Mouse (Mus musculus) cortical plate, adult 2 months (tissue): ENCODE results near the gene Irf2bp2. TPM values are rescaled to one million over a fixed set of nuclear protein-coding genes. Genes with fewer than 3 reads are reported as not detected.

Experiments
- H3K27ac ChIP-seq: fragments of 200-500 bp; 2 replicates; pipeline ENCODE4 v1.5.1; 2012; ENCODE audit warnings: low read length, control low read depth, inconsistent platforms; ENCODE audit not compliant: insufficient read depth
- H3K4me1 ChIP-seq: fragments of 200-500 bp; 2 replicates; pipeline ENCODE4 v1.6.1; 2011; ENCODE audit warnings: low read length; ENCODE audit not compliant: control insufficient read depth, insufficient read depth
- H3K4me3 ChIP-seq: fragments of 200-500 bp; 2 replicates; pipeline ENCODE4 v1.5.1; 2011; ENCODE audit warnings: mild to moderate bottlenecking, low read length, control low read depth; ENCODE audit not compliant: insufficient read depth
- CTCF ChIP-seq: fragments of 200-500 bp; IDR thresholded peaks from 2 replicates; pipeline ENCODE4 v1.5.1; 2011; ENCODE audit warnings: mild to moderate bottlenecking, control low read depth, low read length; ENCODE audit not compliant: insufficient read depth; ENCODE audit errors: extremely low read depth
- POLR2A ChIP-seq: fragments of 200-500 bp; IDR thresholded peaks from 2 replicates; pipeline ENCODE4 v1.6.1; 2011; ENCODE audit warnings: mild to moderate bottlenecking, low read length, control low read depth; ENCODE audit not compliant: insufficient read depth; ENCODE audit errors: extremely low read depth
- polyA plus RNA-seq: library from polyadenylated mRNA; depleted of rRNA; stranded (reverse); fragments of >200 nt; gene quantifications from 2 replicates; pipeline ENCODE4 v1.2.3, GENCODE M21; 2012; rRNA removed

The Irf2bp2 gene
- polyA plus RNA-seq, 1 experiment: 33.2 TPM

DNA sequence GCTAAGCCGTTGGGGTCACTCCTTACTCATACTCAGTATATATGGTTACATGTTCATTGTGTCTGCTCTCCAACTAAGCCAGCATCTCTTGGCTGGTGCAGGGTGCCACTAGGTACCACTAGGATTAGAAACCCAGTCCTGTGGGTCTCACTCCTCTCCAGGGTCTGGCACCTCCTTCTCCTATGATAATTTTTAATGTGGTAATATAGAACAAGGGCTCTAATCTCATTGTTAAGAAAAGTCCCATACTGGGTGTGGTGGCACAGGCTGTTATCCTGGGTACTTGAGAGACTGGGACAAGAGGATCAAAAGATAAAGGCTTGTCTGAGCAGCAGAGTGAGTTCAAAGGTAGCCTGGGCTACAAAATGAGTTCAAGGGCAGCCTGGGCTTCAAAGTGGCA, 47.3 kb downstream of the Irf2bp2 start:
- H3K4me1 ChIP-seq: peaks cover 8% of the 10 kb centered on the region; the same call in 1 of the 2 replicates
- H3K27ac ChIP-seq: no peak overlapping the region
- no peak for TF ChIP-seq CTCF
- no peak overlapping the region for H3K4me3 ChIP-seq

DNA sequence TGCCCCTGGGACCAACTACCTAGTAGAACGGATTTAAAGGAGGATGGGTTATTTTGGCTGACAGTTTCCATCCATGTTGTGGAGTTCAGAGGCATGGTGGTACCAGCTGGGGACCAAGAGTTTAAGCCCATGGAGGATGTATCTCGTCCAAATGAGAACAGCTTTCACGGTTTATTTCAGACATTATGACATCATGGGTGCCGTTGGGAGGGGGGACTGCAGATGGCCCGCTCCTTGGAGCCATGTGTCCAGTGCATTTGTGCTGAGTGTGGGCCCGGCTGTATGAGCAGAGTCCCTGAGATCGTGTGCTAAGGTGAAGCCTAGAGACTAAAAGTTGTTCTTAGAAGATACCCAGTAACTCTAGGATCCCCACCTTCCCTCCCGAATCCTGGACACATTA, 50.4 kb downstream of the Irf2bp2 start:
- no peak overlapping the region for H3K4me3 ChIP-seq
- H3K27ac ChIP-seq: 0 out of 2 replicates have a peak overlapping the region, but pooled peaks have one; percentile 26
- no peak for TF ChIP-seq POLR2A
- no peak for TF ChIP-seq CTCF
- H3K4me1 ChIP-seq: peaks cover 11% of the 10 kb centered on the region

DNA sequence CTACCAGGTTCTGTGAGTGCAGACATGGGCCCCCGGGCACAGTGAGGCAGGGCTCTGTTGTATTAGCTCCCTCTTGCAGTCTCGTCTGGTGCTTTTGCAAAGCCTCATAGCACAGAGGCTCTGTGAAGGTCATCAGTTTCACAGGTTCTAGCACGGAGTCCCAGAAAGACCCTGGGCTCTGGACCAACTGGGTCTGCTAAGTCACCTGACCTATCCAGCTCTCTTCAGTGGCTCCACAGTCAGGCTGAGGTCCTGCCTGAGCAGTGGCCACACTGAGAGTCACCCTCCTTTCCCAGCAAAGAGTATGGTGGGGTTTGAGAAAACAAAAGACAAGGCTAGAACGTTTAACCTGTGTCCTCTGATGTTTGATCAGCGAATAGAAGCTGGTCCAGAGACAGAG, 51.0 kb downstream of the Irf2bp2 start:
- H3K4me3 ChIP-seq: no peak overlapping the region
- 0 out of 2 replicates have a peak overlapping the region, but pooled peaks have one; percentile 26 for H3K27ac ChIP-seq
- TF ChIP-seq CTCF (no peak), POLR2A (no peak)
- peaks cover 14% of the 10 kb centered on the region for H3K4me1 ChIP-seq

DNA sequence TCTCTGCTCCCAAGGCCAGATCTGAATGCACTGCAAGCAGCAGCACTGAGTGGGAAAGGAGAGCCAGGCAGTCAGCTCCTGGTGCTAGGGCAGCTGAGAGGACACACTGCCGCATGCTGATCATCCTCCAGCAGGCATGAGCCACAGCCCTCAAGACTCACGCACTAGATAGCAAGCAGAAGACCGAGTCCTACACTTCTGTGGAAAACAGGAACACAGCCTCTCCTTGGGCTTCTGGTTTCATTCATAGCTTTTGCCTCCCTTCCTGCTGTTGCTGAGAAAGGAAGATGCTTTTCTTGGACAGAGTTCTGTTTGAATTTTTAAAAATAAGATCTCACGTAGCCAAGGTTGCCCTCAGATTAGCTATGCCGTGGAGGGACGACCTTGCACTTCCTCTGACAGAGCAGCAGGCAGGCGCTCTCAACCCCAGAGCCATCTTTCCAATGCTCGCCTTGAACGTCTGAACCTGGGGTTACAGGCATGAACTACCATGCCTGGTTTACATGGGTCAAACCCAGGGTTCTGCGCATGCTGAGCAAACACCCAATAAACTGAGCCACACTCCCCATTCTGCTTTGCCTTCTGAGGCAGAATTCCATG, 51.6 kb downstream of the Irf2bp2 start:
- TF ChIP-seq POLR2A (0 out of 2 replicates have a peak, but pooled peaks have one; percentile 8), CTCF (no peak)
- Histone ChIP-seq H3K4me3 (no peak overlapping the region), H3K27ac (no peak overlapping the region), H3K4me1 (peaks cover 17% of the 10 kb centered on the region)

DNA sequence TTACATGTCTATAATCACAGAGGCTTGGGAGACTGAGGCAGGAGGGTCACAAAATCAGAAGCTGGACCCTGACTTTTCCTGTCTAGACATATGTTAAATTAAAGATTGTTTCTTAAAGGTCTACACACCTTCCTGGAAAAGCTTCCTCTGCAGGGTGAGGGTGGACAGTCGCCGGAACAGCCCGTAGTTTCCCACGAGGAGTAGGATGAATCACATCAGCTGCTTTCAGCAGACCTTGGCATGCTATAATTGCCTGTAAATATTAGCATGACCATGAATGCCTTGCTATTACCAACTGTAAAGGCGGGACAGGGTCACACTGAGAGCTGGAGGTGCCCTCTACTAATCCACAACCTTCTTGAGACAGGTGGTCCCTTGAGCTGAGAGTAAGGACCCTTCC, 53.5 kb downstream of the Irf2bp2 start:
- Histone ChIP-seq H3K4me3 (no peak overlapping the region), H3K4me1 (peaks cover 22% of the 10 kb centered on the region), H3K27ac (no peak overlapping the region)
- no peak for TF ChIP-seq CTCF
- no peak for TF ChIP-seq POLR2A

DNA sequence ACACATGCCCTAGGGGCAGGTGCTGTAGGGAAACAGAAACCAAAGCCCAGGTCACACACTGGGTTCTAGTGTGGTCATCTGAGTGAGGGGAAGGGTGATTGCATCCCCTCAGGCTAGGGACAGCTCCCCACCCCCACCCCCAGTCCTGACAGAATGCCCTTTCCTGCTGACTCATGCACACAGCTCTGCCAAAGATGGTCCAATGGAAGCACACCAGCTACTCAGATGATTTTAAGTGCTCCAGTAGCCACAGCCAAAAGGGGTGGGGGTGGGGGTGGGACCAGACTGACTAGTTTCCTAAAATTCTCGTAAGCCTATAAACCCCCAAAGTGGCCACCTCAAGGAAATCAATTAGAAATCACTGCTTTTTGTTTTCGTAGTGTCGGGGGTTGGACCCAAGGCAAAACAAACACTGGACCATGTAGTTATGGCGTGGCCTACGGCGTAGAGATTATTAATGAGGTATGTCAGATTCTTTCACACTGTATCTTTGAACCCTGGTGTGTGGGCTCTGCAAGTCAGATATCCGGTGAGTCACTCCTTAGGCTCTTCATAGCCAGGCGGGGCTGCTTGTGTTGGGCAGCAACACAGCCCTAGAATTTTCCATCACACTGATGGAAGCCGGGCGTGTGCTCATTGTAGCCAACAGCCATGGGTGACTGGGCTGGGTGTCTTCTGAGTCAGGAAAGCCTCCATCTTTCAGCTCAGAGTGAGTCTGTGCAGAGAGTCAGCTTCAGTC, 54.3 kb downstream of the Irf2bp2 start:
- TF ChIP-seq CTCF (no peak), POLR2A (no peak)
- Histone ChIP-seq H3K4me3 (no peak overlapping the region), H3K4me1 (peaks cover 22% of the 10 kb centered on the region), H3K27ac (peak overlapping the region; percentile 13; the same call in 1 of the 2 replicates)

DNA sequence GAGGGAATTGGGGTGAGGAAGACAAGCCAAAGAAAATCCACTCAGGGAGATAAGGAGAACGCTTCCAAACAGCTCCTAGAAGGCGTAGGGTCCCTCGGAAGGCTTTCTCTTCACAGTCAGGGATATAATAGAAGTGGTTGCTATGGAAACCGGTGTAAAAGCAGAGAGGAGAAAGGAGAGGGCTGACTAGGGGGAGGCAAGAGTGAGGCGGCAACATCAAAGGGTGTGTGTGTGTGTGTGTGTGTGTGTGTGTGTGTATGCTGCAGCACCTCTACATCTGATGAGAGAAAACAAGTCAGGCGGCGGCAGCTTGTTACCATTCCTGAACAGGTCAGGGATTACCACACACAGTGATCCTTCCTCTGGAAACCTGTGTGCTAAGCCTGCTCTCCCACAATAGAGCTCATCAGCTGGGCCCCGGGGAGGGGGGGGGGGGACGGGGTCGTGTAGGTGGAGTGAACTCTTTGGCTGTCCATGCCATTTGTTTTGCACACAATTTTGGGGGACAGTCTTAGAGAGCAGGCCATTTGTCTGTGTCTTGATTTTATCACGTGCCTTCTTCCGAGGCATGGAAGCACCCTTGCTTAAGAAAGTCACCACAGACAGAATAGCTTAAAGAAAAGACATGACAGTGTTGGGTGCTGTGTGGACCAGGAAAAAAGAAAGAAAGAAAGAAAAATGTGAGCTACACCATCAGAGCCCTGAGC, 55.0 kb downstream of the Irf2bp2 start:
- H3K4me3 ChIP-seq: no peak overlapping the region
- H3K4me1 ChIP-seq: peaks cover 22% of the 10 kb centered on the region
- H3K27ac ChIP-seq: peak overlapping the region; percentile 55
- TF ChIP-seq CTCF (no peak), POLR2A (no peak)

Other genes starting within 250 kb of the Irf2bp2 start
- gene Coa6, start 171.5 kb downstream of the Irf2bp2 start, polyA plus RNA-seq: 43.8 and 46.9 TPM in 2 replicates
- 5.5 and 6.2 TPM in 2 replicates for gene Tarbp1, start 118.9 kb downstream of the Irf2bp2 start, polyA plus RNA-seq